Mouse (Mus musculus): ENCODE measurements around the gene Rad51ap2.

Rad51ap2 gene

GRCm38 (mm10) chr12:11455549-11456194 lies at the start of gene Rad51ap2:
Gene Rad51ap2, plus strand, starts transcription at chr12:11456079.
- DNase-seq (ENCODE audit: low read depth, low spot score) = peak; percentile 87

GRCm38 (mm10) chr12:11407679-11408078 lies 48.2 kb upstream of the Rad51ap2 start:
- DNase-seq (ENCODE audit: low read depth, low spot score) = no peak

- DNase-seq (ENCODE audit: low read depth, low spot score) = no peak
Measured at GRCm38 (mm10) chr12:11418112-11418511, 37.8 kb upstream of the Rad51ap2 start.

- no peak for DNase-seq (ENCODE audit: low read depth, low spot score)
Measured at GRCm38 (mm10) chr12:11427396-11427795, 28.5 kb upstream of the Rad51ap2 start.

- no peak for DNase-seq (ENCODE audit: low read depth, low spot score)
Measured at GRCm38 (mm10) chr12:11433126-11433525, 22.8 kb upstream of the Rad51ap2 start.

GRCm38 (mm10) chr12:11433716-11434115 lies 22.2 kb upstream of the Rad51ap2 start:
- no peak for DNase-seq (ENCODE audit: low read depth, low spot score)

GRCm38 (mm10) chr12:11434446-11434845 lies 21.4 kb upstream of the Rad51ap2 start:
- DNase-seq (ENCODE audit: low read depth, low spot score) = no peak

GRCm38 (mm10) chr12:11435246-11436022 lies 20.4 kb upstream of the Rad51ap2 start:
- DNase-seq (ENCODE audit: low read depth, low spot score) = no peak

- DNase-seq (ENCODE audit: low read depth, low spot score) = no peak
Measured at GRCm38 (mm10) chr12:11436023-11436350, 19.9 kb upstream of the Rad51ap2 start.

GRCm38 (mm10) chr12:11436497-11437265 lies 19.2 kb upstream of the Rad51ap2 start, which contains the start of gene Vsnl1:
Gene Vsnl1, minus strand, starts transcription at chr12:11436613.
- DNase-seq (ENCODE audit: low read depth, low spot score) = peak; percentile 57

- peak; percentile 57 for DNase-seq (ENCODE audit: low read depth, low spot score)
Measured at GRCm38 (mm10) chr12:11437266-11437906, 18.5 kb upstream of the Rad51ap2 start.

GRCm38 (mm10) chr12:11437907-11438447 lies 17.9 kb upstream of the Rad51ap2 start:
- no peak for DNase-seq (ENCODE audit: low read depth, low spot score)

GRCm38 (mm10) chr12:11454146-11454545 lies 1.7 kb upstream of the Rad51ap2 start:
- peak; percentile 53 for DNase-seq (ENCODE audit: low read depth, low spot score)

- DNase-seq (ENCODE audit: low read depth, low spot score) = no peak
Measured at GRCm38 (mm10) chr12:11456213-11456612, 334 bp downstream of the Rad51ap2 start.

GRCm38 (mm10) chr12:11456632-11457031 lies 753 bp downstream of the Rad51ap2 start:
- no peak for DNase-seq (ENCODE audit: low read depth, low spot score)
